10 mouse cellular contexts compared by ENCODE assay signal in genomic region chr7:126287493-126288103, GRCm38 (mm10). TPM values are rescaled to one million over a fixed set of nuclear protein-coding genes. Genes with fewer than 3 reads are reported as not detected.
A peak's percentile ranks its signal among the peaks of the same experiment; 100 is the strongest.
DNase-seq lines count a peak whose midpoint lies in the region; ATAC-seq and TF ChIP-seq lines count a peak whose summit lies in the region.
"Had no signal": no experiment of that assay in that cellular context is flagged by ENCODE, and none has a peak within 500 bp of the region (broad histone marks: within the 10 kb centered on the region; RNA-seq: fewer than 3 reads in every experiment).

No protein-coding gene starts in this region.

- H3K4me1 ChIP-seq in CH12.LX (ENCODE audit: control insufficient read depth in 1 of 2, insufficient read depth in 2 of 2) = peaks cover 37 to 64% of the 10 kb centered on the region in 2 experiments
- peaks cover 64% of the 10 kb centered on the region for H3K4me1 ChIP-seq in forebrain, embryonic 12.5 days
- peaks cover 52% of the 10 kb centered on the region for H3K4me1 ChIP-seq in megakaryocyte, embryonic 14.5 days
- peaks cover 17% of the 10 kb centered on the region for H3K4me1 ChIP-seq in intestine, embryonic 15.5 days (replicated peaks)
- H3K4me1 ChIP-seq: limb, embryonic 12.5 days had no signal

- TF ChIP-seq RAD21 in CH12.LX (IDR thresholded peaks at IDR 0.05; ENCODE audit: low read depth, low read length) = no peak

- H3K9ac ChIP-seq in CH12.LX (ENCODE audit: insufficient read depth, low read depth) = no peak overlapping the region
- H3K9ac ChIP-seq in forebrain, embryonic 12.5 days = no peak overlapping the region
- H3K9ac ChIP-seq in intestine, embryonic 15.5 days = no peak overlapping the region
- H3K9ac ChIP-seq: limb, embryonic 12.5 days had no signal

- TF ChIP-seq CTCF in gastrocnemius, adult 2 months (IDR thresholded peaks at IDR 0.05) = no peak
- TF ChIP-seq CTCF in CH12.LX (conservative IDR thresholded peaks at IDR 0.05 in 1 of 2, IDR thresholded peaks at IDR 0.05 in 1 of 2; ENCODE audit: low read depth in 2 of 2, low read length in 2 of 2) = no peak

- 0 out of 2 replicates have a peak overlapping the region, but pooled peaks have one; percentile 9 for H3K4me3 ChIP-seq in gastrocnemius, adult 2 months
- no peak overlapping the region for H3K4me3 ChIP-seq in CH12.LX (replicated peaks in 1 of 3; ENCODE audit: low read depth in 2 of 3, low read length in 2 of 3, poor library complexity in 1 of 3)
- H3K4me3 ChIP-seq in forebrain, embryonic 12.5 days (replicated peaks) = no peak overlapping the region
- peak overlapping the region; percentile 62 for H3K4me3 ChIP-seq in megakaryocyte, embryonic 14.5 days (replicated peaks)
- no peak overlapping the region for H3K4me3 ChIP-seq in intestine, embryonic 15.5 days (replicated peaks)
- H3K4me3 ChIP-seq: limb, embryonic 12.5 days had no signal

- no peak for TF ChIP-seq EP300 in CH12.LX (IDR thresholded peaks at IDR 0.05; ENCODE audit: low read length)

- WGBS in forebrain, embryonic 12.5 days = 73% methylated on average over 8 of the region's 10 CpGs
- 50% methylated on average over 10 of the region's 10 CpGs for WGBS in intestine, embryonic 15.5 days

- in situ Hi-C loops in CH12.LX (cut with MboI; ENCODE audit: low pct_ligation_motif_present, low pct_unique_long_range_greater_than_20kb, low sequenced_read_pairs) = no loop called here

- H3K4me2 ChIP-seq in CH12.LX (ENCODE audit: insufficient read depth, low read depth, poor library complexity, severe bottlenecking) = no peak overlapping the region
- peak overlapping the region; percentile 8; the same call in 1 of the 2 replicates for H3K4me2 ChIP-seq in forebrain, embryonic 12.5 days
- no peak overlapping the region for H3K4me2 ChIP-seq in intestine, embryonic 15.5 days (replicated peaks)
- H3K4me2 ChIP-seq: limb, embryonic 12.5 days had no signal

- H3K27ac ChIP-seq in gastrocnemius, adult 2 months = peak overlapping the region; percentile 39
- no peak overlapping the region for H3K27ac ChIP-seq in CH12.LX (ENCODE audit: insufficient read depth, low read depth)
- H3K27ac ChIP-seq in forebrain, embryonic 12.5 days = peak overlapping the region; percentile 56
- H3K27ac ChIP-seq in intestine, embryonic 15.5 days = no peak overlapping the region
- H3K27ac ChIP-seq: limb, embryonic 12.5 days had no signal

- peaks cover 5 to 14% of the 10 kb centered on the region in 2 experiments for H3K36me3 ChIP-seq in CH12.LX (replicated peaks in 1 of 2; ENCODE audit: control insufficient read depth in 1 of 2, insufficient read depth in 1 of 2, low read length in 1 of 2)
- peaks cover 88% of the 10 kb centered on the region for H3K36me3 ChIP-seq in forebrain, embryonic 12.5 days (replicated peaks)
- no peaks in the 10 kb centered on the region for H3K36me3 ChIP-seq in megakaryocyte, embryonic 14.5 days (replicated peaks; ENCODE audit: low read length)
- peaks cover 10% of the 10 kb centered on the region; the same call in 1 of the 2 replicates for H3K36me3 ChIP-seq in intestine, embryonic 15.5 days
- H3K36me3 ChIP-seq: G1E had no signal

- no peak for TF ChIP-seq POLR2A in CH12.LX (IDR thresholded peaks at IDR 0.05; ENCODE audit: low read depth, low read length)

- no peaks in the 10 kb centered on the region for H3K27me3 ChIP-seq in CH12.LX (replicated peaks)
- no peaks in the 10 kb centered on the region for H3K27me3 ChIP-seq in forebrain, embryonic 12.5 days
- H3K27me3 ChIP-seq in megakaryocyte, embryonic 14.5 days (replicated peaks) = peaks cover 43% of the 10 kb centered on the region
- H3K27me3 ChIP-seq in intestine, embryonic 15.5 days (replicated peaks) = no peaks in the 10 kb centered on the region
- H3K27me3 ChIP-seq: limb, embryonic 12.5 days had no signal

- H3K79me2 ChIP-seq in CH12.LX (replicated peaks; ENCODE audit: control insufficient read depth, extremely low read depth, insufficient read depth, poor library complexity, severe bottlenecking) = no peaks in the 10 kb centered on the region

- dilution Hi-C loops in CH12.LX (cut with MboI; ENCODE audit: extremely low pct_ligation_motif_present, extremely low pct_unique_long_range_greater_than_20kb, low sequenced_read_pairs) = no loop called here

- ATAC-seq in forebrain, embryonic 12.5 days (ENCODE audit: low FRiP score) = no peak
- ATAC-seq in intestine, embryonic 15.5 days = no peak

- DNase-seq in gastrocnemius, adult 2 months = peak; percentile 70
- no peak for DNase-seq in gastrocnemius, adult 8-10 months (ENCODE audit: low spot score in 2 of 2)
- no peak for DNase-seq in CH12.LX (ENCODE audit: extremely low read depth)
- DNase-seq in kidney, postnatal 14 days = peak; percentile 56
- DNase-seq in ovary, postnatal 10 days (ENCODE audit: low spot score) = no peak

- no peaks in the 10 kb centered on the region for H3K9me3 ChIP-seq in CH12.LX (replicated peaks; ENCODE audit: low read length)
- no peaks in the 10 kb centered on the region for H3K9me3 ChIP-seq in forebrain, embryonic 12.5 days
- H3K9me3 ChIP-seq in megakaryocyte, embryonic 14.5 days = no peaks in the 10 kb centered on the region
- H3K9me3 ChIP-seq in intestine, embryonic 15.5 days = no peaks in the 10 kb centered on the region
- H3K9me3 ChIP-seq: G1E; limb, embryonic 12.5 days had no signal

- intact Hi-C loops in gastrocnemius, adult 2 months (cut with DNase I) = no loop called here

TF ChIP-seq in CH12.LX, 34 proteins besides CTCF, POLR2A, EP300 and RAD21:
- 0 out of 2 replicates have a peak, but pooled peaks have one; percentile 19 for TF ChIP-seq BHLHE40 (IDR thresholded peaks at IDR 0.05; ENCODE audit: low read depth, low read length)
- TF ChIP-seq NELFE (IDR thresholded peaks at IDR 0.05; ENCODE audit: low read depth, low read length) = no peak
TF ChIP-seq in CH12.LX: peak in this region for 1.

RNA-seq across cellular contexts. Expression of gene Sbk1, which starts 15.2 kb away (rescaled TPM):
- total RNA-seq in gastrocnemius, adult 2 months (2021) = 10 to 100 TPM; 13.6 to 21.9 TPM
- 10 to 100 TPM; 13.0 to 18.8 (median 16.8) TPM for total RNA-seq in gastrocnemius, adult 8-10 months (2022)
- total RNA-seq in CH12.LX (2012; rRNA removed) (4.5 and 4.7 TPM in 2 replicates), CH12.LX (2014; rRNA removed) (1.6 and 2.1 TPM in 2 replicates)
- polyA plus RNA-seq in CH12.LX (2012; ENCODE audit: insufficient read length, low read depth) = 3.4 and 4.2 TPM in 2 replicates
- polyA plus RNA-seq in forebrain, embryonic 12.5 days (2016; fragmentation: Nextera tagmentation; extraction: Ambion mirVana) = 264 and 272 TPM in 2 replicates
- polyA plus RNA-seq in megakaryocyte, embryonic 14.5 days (2012; ENCODE audit: insufficient read depth, low replicate concordance) = 1.4 and 5.6 TPM in 2 replicates
- 16.9 and 17.7 TPM in 2 replicates for polyA plus RNA-seq in intestine, embryonic 15.5 days (2015; fragmentation: Nextera tagmentation; extraction: Ambion mirVana)

Comparison
In these comparisons a context has a peak if more than half of its experiments do, and no peak if none do; other contexts are left out.
1. DNase-seq: peak in gastrocnemius, adult 2 months (single experiment) and kidney, postnatal 14 days (single experiment); none in gastrocnemius, adult 8-10 months (0 of 2), CH12.LX (single experiment) and ovary, postnatal 10 days (single experiment).
2. H3K27ac ChIP-seq: peak in gastrocnemius, adult 2 months (single experiment) and forebrain, embryonic 12.5 days (single experiment); none in CH12.LX (single experiment) and intestine, embryonic 15.5 days (single experiment).
3. H3K4me3 ChIP-seq: peak in gastrocnemius, adult 2 months (single experiment) and megakaryocyte, embryonic 14.5 days (single experiment); none in CH12.LX (0 of 3), forebrain, embryonic 12.5 days (single experiment) and intestine, embryonic 15.5 days (single experiment).
4. RNA of gene Sbk1, which starts 15.2 kb away (polyA plus RNA-seq): 264 to 272 TPM in forebrain, embryonic 12.5 days; 16.9 to 17.7 TPM in intestine, embryonic 15.5 days, 3.4 to 4.2 TPM in CH12.LX and 1.4 to 5.6 TPM in megakaryocyte, embryonic 14.5 days; every median in the first group is over 10 times any median in the second.